Mouse (Mus musculus) thymus, adult 2 months (tissue): ENCODE measurements at regions not wholly inside any gene's neighbourhood (a gene's known extent, or its start where the extent isn't known, plus 50 kb on each side); places are given as distances from the start of the nearest gene placed in this dataset.

Source experiments
- DNase-seq: peaks from one replicate; pipeline ENCODE4 v3.0.0; 2021
- H3K27ac ChIP-seq: fragments of 200-500 bp; 2 replicates; pipeline ENCODE4 v1.5.1; 2012; ENCODE audit warnings: low read length, control low read depth; ENCODE audit not compliant: control insufficient read depth, insufficient read depth
- H3K27me3 ChIP-seq: fragments of 200-500 bp; 2 replicates; pipeline ENCODE4 v1.6.1; 2012; ENCODE audit warnings: mild to moderate bottlenecking, low read length, moderate library complexity, mixed read lengths; ENCODE audit not compliant: control insufficient read depth, insufficient read depth
- H3K36me3 ChIP-seq: fragments of 200-500 bp; 2 replicates; pipeline ENCODE4 v1.6.1; 2012; ENCODE audit warnings: mild to moderate bottlenecking, low read length, moderate library complexity; ENCODE audit not compliant: control insufficient read depth, insufficient read depth
- H3K4me1 ChIP-seq: fragments of 200-500 bp; replicated peaks from 2 replicates; pipeline ENCODE4 v1.6.1; 2012; ENCODE audit warnings: low read length; ENCODE audit not compliant: control insufficient read depth, insufficient read depth
- H3K4me3 ChIP-seq: fragments of 200-500 bp; 2 replicates; pipeline ENCODE4 v1.5.1; 2012; ENCODE audit warnings: mild to moderate bottlenecking, low read length, control low read depth, moderate library complexity; ENCODE audit not compliant: control insufficient read depth, insufficient read depth
- CTCF ChIP-seq: fragments of 200-500 bp; IDR thresholded peaks from 2 replicates; pipeline ENCODE4 v1.5.1; 2012; ENCODE audit warnings: mild to moderate bottlenecking, control low read depth, low read length, moderate library complexity, borderline replicate concordance; ENCODE audit not compliant: control insufficient read depth, poor library complexity, insufficient read depth; ENCODE audit errors: extremely low read depth
- POLR2A ChIP-seq: fragments of 200-500 bp; IDR thresholded peaks from 2 replicates; pipeline ENCODE4 v1.6.1; 2012; ENCODE audit warnings: mild to moderate bottlenecking, low read length, control low read depth, moderate library complexity; ENCODE audit not compliant: control insufficient read depth, poor library complexity, insufficient read depth; ENCODE audit errors: extremely low read depth
- WGBS: fragments of 180-500 bp; shearing (Covaris S2); methylation state at CpG from one replicate; pipeline ENCODE4 v1.1.7; 2018; 5-methylcytosine and 5-hydroxymethylcytosine counted together

GRCm38 (mm10) chr13:54308591-54308990 lies 62.6 kb upstream of the Cplx2 start:
- no peak for TF ChIP-seq POLR2A
- TF ChIP-seq CTCF: no peak
- 56% methylated on average over 2 of the region's 2 CpGs for WGBS
- no peaks in the 10 kb centered on the region for H3K36me3 ChIP-seq

GRCm38 (mm10) chr13:54309354-54309753 lies 61.8 kb upstream of the Cplx2 start:
- no peaks in the 10 kb centered on the region for H3K36me3 ChIP-seq
- DNase-seq: no peak
- H3K4me3 ChIP-seq: no peak overlapping the region
- H3K4me1 ChIP-seq: no peaks in the 10 kb centered on the region
- H3K27ac ChIP-seq: no peak overlapping the region
- 56% methylated on average over 5 of the region's 5 CpGs for WGBS
- no peak for TF ChIP-seq CTCF
- TF ChIP-seq POLR2A: no peak
- H3K27me3 ChIP-seq: no peaks in the 10 kb centered on the region

More at GRCm38 (mm10) chr13:54308591-54308990, 62.6 kb upstream of the Cplx2 start:
- H3K27ac ChIP-seq: no peak overlapping the region
- peaks cover 2% of the 10 kb centered on the region for H3K27me3 ChIP-seq
- H3K4me1 ChIP-seq: no peaks in the 10 kb centered on the region
- DNase-seq: no peak
- no peak overlapping the region for H3K4me3 ChIP-seq

GRCm38 (mm10) chr13:54310144-54310543 lies 61.0 kb upstream of the Cplx2 start:
- no peaks in the 10 kb centered on the region for H3K4me1 ChIP-seq
- H3K27ac ChIP-seq: no peak overlapping the region
- WGBS: 64% methylated on average over 4 of the region's 4 CpGs
- no peak overlapping the region for H3K4me3 ChIP-seq
- TF ChIP-seq POLR2A (no peak), CTCF (no peak)
- DNase-seq: no peak
- H3K27me3 ChIP-seq: no peaks in the 10 kb centered on the region
- no peaks in the 10 kb centered on the region for H3K36me3 ChIP-seq

- H3K4me1 ChIP-seq: no peaks in the 10 kb centered on the region
- no peak overlapping the region for H3K27ac ChIP-seq
- no peak for TF ChIP-seq POLR2A
- no peak for DNase-seq
- no peaks in the 10 kb centered on the region for H3K36me3 ChIP-seq
- no peaks in the 10 kb centered on the region for H3K27me3 ChIP-seq
- 87% methylated on average over 4 of the region's 4 CpGs for WGBS
- H3K4me3 ChIP-seq: no peak overlapping the region
These were observed 59.7 kb upstream of the Cplx2 start for GRCm38 (mm10) chr13:54311327-54312026.

GRCm38 (mm10) chr13:54312405-54313185 lies 58.6 kb upstream of the Cplx2 start:
- Histone ChIP-seq H3K4me3 (no peak overlapping the region), H3K27me3 (no peaks in the 10 kb centered on the region), H3K4me1 (no peaks in the 10 kb centered on the region), H3K36me3 (no peaks in the 10 kb centered on the region), H3K27ac (no peak overlapping the region)
- WGBS: 68% methylated on average over 18 of the region's 18 CpGs
- DNase-seq: no peak
- no peak for TF ChIP-seq POLR2A
- no peak for TF ChIP-seq CTCF

GRCm38 (mm10) chr13:54315333-54315732 lies 55.8 kb upstream of the Cplx2 start:
- no peak for DNase-seq
- no peaks in the 10 kb centered on the region for H3K36me3 ChIP-seq
- no peak overlapping the region for H3K4me3 ChIP-seq
- TF ChIP-seq POLR2A: no peak
- H3K27me3 ChIP-seq: no peaks in the 10 kb centered on the region
- 89% methylated on average over 3 of the region's 3 CpGs for WGBS
- no peaks in the 10 kb centered on the region for H3K4me1 ChIP-seq
- H3K27ac ChIP-seq: no peak overlapping the region
